Mouse (Mus musculus): ENCODE data around the gene Zpbp. TPM values are rescaled to one million over a fixed set of nuclear protein-coding genes. Genes with fewer than 3 reads are reported as not detected.
A peak's percentile ranks its signal among the peaks of the same experiment; 100 is the strongest.

Zpbp gene
- total RNA-seq (2021): under 1 TPM; 0.29 to 0.47 TPM
- long read RNA-seq, experiment 1, partial matches to known transcripts: 0 of 2 reads
- long read RNA-seq, experiment 1, other reads (novel, unspliced or antisense): 2 of 2 reads
- long read RNA-seq, experiment 2, full-length matches to known transcripts: 1 of 2 reads
- long read RNA-seq, experiment 2, partial matches to known transcripts: 0 of 2 reads
- long read RNA-seq, experiment 2, other reads (novel, unspliced or antisense): 1 of 2 reads

DNA sequence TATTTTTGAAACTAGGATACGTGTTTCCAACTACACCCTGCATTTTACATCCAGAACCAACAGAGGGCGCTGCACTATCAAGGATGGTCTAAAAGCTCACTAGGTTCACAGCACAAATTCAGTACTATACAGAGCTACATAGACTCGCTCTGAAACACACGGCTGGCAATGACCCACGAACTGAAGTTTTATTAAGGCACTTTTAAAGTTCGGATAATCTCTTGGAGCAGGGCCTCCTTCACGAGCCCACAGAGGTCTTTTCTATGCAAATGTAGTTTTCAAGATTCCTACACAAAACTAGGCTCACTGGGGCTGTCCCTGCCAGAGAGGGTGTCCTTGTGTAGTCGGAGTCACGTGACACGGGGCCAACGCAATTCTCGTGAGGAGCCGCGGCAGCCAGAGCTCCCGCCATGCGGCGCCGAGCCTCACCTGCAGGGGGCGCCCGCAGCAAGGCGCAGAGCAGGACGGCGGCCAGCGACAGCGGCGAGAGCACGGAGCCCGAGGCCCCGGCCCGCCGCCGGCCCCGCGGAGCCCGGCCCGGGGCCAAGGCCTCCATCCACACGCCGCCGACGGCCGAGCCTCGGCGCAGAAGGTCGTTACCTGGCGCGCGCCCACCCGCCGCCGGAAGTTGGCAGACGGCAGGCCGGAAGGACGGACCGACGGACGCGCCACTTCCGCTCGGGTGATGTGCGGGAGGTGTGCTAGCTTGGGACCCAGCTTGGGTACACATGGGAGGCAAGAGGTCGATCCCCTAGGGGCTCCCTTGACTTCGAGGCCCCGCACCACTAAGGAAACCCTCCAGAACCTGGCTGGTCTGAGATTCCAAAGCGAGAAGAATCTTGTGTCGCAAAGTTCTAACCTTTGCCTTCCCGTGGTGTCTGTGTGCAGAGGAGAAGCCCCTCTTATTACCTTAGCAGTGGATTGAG is at the start of gene Zpbp, which contains the start of gene Spata48:
Gene Zpbp, minus strand, starts transcription at position 774 of the 926 bp plus-strand sequence.
Gene Spata48, plus strand, starts transcription at position 460 of the 926 bp plus-strand sequence.
- peak; percentile 75 to 92 for DNase-seq (ENCODE audit: low spot score in 2 of 2)

DNA sequence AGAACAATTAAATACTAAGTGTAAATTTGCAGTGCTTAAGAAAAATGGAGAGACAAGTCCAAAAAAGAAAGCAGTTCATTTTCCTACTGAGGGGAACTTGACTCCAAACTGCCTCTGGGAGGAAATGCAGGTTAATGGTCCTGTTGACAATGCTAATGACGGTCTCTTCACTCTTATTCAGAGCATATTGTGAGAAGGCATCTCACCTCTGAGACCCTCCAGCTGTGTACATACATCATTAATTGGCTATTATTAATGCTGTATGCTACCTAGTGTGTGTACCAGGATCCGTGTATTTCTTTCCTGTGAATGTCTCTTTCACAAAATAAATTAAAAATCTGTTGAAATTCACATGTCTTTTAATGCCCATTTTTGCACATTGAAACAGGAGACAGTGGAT is 47.2 kb upstream of the Zpbp start:
- DNase-seq (ENCODE audit: low spot score in 2 of 2): no peak

DNA sequence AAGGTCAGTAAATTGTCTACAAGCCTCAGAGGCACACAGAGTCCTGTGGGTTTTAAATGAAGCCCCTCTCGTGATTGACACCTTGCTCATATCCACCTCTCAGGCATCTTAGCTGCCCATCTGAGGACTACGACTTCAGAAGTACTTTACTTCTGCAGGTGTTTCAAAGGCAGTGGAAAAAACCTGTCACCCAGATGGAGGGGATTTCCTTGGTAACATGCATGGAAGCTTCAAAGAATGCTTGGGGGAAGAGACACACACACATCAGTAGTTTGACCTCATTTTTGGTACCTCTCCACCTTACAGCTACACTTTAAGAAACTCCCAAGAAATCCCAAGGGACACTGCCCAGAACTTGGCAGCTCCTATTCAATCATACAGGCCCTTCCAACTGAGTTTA is 44.0 kb upstream of the Zpbp start:
- no peak for DNase-seq (ENCODE audit: low spot score in 2 of 2)

DNA sequence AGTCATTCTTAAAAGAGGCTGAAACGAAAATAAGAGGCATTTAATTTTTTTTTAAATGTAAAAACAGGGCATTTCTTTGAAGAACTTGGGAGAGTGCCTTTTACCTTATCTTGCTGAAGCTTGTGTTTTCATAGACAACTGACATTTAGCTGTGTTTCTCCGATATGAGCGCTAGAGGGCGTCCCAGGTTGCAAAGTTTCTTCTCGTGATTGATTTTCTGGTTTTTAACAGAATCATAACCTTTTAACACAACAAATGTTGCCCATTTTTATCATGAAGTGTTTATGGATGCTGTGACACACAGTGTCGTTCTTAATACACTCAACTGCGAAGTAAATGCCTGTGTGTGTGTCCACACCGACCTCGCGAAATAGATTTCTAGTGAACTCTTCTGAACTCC is 37.7 kb upstream of the Zpbp start:
- no peak for DNase-seq (ENCODE audit: low spot score in 2 of 2)

DNA sequence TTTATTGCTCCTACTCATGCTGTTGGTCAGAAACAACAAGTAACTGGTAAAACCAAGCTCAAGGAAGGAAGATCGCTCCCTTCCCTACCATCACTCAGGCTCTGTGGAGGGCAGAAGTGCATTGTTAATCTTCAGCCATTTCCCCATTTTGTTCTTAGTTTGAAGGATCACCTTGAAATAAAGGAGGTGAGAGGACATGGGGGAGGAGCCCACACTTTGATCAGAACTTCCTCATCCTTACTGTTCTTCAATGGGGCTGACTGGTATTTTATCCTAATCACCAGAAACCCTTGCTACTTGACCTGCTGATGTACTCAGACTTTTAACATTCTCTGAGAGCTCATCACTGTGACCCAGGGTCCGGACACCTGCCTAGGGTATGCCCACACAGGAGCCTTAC is 33.5 kb upstream of the Zpbp start:
- no peak for DNase-seq (ENCODE audit: low spot score in 2 of 2)

DNA sequence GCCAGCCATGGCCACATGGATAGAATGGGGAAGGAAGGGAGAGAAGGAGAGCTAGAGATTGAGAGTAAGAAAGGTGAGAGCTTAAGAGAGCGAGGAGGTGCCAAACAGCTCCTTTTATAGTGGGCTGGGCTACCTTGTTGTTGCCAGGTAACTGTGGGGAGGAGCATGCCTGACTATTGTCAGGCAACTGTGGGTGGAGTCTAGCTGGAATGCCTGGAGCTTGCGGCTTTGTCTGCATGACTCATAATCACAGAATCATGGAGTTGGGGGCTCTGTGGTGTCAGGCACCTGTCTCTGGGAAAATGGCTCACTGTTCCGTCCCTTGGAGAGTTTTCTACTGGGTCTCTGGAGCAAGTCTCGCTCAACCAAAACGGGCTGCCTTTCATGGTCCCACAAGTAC is 29.8 kb upstream of the Zpbp start:
- no peak for DNase-seq (ENCODE audit: low spot score in 2 of 2)

DNA sequence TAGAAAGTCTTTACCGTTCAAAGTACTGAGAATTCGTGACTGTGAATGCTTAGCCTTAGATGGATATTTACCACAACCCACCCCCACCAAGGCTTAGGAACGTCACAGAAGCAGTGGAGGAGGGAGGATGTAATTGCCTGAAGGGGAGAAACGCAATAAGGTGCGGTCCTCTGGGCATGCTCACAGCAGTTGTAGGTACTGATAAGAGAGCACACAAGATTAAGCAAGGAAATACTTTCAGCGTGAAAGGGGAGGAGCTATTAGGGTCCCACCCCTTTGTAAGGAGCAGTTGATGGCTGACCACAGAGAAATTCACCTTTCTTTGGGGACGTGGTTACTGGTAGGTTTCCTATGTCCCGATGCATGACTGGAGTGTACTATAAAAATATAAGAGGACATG is 22.2 kb upstream of the Zpbp start:
- DNase-seq (ENCODE audit: low spot score in 2 of 2): no peak

DNA sequence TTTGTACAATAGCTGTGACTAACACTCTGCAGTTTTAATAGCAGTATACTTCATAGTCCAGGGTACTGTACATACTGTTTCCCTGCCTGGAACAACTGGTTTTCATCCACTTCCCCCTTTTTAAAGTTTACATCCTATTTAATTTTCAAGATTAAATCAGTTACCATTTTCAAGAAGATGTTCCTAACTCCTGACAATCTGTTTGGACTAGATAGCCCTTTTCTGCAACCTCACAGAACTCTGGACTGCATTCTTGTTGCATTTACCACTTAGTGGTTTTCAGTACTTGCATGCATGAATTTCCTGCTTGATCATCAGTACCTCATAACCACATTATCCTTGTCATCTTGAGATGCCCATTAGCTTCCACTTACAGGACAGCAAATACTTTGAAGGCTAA is 6.7 kb upstream of the Zpbp start:
- DNase-seq (ENCODE audit: low spot score in 2 of 2): no peak

DNA sequence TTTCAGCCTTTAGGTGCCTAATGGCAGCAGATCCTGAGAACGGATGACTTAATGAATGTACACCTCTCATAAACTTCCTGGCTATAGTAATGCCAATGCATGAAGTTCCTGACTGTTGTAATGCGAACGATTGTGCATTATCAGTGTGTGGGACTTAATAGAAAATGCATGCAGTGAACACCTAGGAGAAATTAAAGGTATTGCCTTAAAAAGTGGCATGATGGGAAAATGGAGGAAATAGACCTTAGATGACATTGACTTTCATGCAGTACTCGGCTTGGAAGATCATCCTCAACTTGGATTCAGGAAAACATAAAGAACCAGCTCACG is 318 bp upstream of the Zpbp start:
- no peak for DNase-seq (ENCODE audit: low spot score in 2 of 2)

DNA sequence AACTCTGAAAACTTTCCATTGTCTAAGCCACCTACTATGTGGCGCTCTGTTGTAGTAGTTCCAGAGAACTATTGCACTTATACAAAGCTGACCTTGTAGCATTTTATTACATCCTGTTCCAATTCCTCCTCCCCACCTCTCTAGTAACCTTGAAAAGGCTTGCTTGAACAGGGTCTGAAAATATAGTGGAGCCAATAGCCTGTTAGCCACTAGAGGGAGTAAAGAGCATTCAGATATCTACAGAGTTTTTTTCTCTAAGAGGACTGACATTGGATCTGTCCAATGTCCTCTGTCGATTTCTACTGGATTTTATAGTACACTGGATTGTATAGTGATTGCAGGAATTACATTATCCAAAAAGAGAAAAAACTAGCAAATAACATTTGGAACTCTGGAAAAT is 7.2 kb downstream of the Zpbp start:
- DNase-seq (ENCODE audit: low spot score in 2 of 2): no peak

DNA sequence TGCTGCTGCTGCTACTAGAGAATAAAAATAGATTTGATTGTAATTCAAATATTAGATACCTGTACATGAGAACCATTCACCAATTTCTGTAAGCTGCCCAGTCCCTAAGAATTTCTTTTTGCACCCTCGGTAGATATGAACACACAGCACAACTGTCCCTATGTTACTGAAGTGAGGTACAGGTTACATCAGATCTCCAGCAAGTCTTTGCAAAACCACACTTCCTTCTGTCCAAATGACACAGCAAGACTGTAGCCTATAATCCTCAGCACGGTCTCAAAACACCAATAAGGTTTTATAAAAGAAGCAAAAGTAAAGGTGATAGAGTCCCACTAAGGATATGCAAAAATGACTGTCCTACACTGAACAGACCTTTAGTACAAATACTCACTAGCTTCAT is 44.9 kb downstream of the Zpbp start:
- no peak for DNase-seq (ENCODE audit: low spot score in 2 of 2)

DNA sequence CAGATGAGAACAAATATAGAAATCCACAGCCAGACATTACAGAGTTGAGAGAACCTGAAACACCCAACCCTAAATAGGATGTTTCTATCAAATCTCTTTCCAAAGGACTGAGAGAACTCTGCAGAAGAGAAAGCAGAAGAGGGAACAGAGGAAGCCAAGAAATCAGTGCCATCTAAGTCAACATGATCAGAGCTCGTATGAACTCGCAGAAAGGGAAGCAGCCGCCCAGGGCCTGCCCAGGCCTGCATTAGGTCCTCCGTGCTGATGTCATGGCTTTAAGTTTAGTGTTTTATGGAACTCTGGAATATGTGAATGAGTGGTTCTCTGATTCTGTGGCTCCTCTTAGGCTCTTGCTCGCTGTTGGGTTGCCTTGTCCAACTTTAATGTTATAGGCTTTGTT is 48.0 kb downstream of the Zpbp start:
- no peak for DNase-seq (ENCODE audit: low spot score in 2 of 2)

DNA sequence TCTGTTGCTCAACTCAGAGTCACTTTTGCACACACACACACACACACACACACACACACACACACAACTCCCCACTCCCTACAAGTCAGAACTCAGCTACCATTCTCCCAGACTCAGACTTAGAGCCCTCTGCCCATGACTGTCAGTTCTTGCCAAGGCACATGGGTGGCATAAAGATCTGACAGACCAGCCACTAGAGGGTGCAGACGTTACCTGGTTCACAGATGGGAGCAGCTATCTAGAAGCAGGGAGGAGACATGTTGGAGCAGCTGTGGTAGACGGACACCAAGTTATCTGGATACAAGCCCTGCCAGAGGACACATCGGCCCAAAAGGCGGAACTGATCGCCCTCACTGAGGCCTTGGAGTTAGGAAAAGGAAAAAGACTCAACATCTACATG is 67.5 kb downstream of the Zpbp start:
- no peak for DNase-seq (ENCODE audit: low spot score in 2 of 2)

DNA sequence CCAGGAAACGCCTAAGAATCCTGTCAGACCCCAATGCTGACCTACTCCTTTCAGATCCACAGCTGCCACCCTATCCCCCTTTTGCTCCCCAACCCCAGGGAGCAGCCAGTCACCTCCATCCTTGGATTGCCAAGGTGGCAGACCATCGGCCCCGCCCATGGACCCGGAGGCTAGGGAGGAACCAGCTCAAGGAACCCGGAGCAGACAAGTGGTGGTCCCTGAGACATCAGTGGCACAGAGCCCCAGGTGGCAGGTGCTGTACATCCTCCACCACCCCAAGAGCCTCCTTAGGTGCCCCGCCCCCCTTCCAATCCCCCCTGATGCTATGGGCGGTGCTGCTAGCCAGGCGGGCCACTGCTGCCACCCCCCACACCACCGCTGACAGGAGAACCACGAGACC is 69.0 kb downstream of the Zpbp start:
- DNase-seq (ENCODE audit: low spot score in 2 of 2): no peak

DNA sequence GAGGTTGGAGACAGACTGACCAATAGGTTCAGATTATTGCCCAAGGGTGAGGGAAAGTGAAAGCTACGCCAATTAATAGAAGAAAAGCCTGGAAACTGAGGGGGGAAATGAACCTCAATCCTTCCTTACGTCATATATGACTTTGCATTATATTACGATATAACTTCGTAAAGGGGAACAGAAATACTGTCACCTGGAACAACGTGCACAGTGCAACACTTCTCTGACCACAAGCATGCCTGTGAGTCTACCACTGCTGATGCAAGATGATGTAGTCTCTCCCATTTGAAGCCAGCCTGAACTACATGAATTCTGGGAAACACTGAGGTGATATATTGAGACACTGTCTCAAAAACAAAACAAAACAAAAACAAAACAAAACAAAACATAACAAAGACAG is 90.9 kb downstream of the Zpbp start:
- no peak for DNase-seq (ENCODE audit: low spot score in 2 of 2)

DNA sequence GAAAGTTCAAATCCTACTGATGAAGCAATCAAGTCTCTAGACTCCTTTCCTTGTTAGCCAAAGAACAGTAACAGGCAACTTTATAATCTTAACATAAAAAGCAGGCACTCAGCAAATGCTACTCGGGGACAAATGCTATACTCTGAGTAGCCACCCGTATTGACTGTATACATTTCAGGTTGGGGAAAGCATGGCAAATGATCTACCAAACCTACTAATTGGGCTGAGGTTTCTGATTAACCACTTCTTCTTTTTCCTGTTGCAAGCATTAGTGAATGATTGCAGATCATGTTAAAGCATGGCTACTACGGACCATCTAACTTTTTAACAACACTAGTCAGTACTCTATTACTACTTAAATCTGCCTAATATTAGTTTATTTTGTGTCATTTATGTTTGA is 178.7 kb downstream of the Zpbp start:
- no peak for DNase-seq (ENCODE audit: low spot score in 2 of 2)

DNA sequence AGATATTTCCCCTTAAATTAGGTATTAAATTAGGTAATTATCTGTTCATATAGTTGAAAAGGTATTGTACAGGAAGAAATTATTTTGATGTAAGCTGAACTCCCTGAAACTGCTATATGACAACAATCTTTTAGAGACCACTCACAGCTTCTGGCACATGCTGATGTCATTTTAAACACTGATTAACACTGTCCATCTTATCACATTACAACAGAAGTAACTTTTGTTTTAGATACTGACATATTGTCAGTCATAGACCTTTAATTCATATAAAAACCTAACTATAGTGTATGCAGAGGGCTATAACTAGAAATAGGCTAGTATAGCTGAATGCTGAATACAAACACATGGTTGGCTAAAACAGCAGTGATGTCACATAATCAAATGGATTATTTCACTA is 182.1 kb downstream of the Zpbp start:
- DNase-seq (ENCODE audit: low spot score in 2 of 2): no peak

DNA sequence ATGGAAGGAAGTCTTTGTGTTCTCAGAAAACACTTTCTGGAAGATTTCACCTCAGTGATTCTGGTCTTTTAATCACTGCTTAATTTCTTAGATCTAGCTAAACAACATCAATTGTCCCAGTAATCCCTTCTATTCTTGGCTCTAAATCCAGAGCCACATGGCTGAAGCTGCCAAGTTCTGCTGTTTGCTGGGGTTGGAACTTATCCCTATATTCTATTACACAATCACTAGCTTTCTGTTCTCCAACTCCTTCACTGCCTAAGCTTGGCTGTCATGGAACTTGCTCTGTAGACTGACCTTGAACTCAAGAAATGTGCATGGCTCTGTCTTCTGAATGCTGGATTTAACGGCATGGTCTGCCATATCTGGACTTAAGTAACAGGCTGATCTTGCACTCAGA is 204.9 kb downstream of the Zpbp start:
- no peak for DNase-seq (ENCODE audit: low spot score in 2 of 2)

DNA sequence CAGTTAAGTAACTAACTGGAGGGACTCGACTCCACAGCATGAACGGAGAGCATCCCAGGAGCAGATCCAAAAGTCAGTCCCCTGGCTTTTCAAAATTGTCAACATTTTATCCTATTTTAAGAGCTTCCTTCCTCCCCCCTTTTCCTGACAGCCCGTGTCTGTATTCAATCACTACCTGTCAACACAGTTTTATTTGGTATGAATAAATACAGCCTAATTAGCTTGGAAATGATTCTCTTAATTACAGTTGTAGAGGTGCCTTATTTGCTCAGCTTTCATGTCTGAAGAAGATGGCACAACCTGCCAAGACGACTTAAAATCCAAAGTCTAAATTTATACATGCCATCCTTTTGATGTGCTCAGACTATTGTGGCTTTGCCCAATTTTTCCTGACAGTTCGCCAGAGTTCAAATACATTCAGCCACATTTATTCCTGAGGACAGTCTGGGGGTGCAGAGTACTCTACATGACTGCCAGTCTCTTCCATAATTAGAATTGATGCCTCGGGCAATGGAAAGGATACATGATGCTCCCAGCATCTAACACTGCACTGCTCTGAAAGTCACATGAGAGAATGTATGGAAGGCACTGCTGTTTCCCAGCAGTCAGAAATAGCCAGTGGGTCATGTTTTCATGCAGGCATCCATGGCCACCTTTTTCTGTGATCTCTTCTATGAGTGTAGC is 219.4 kb downstream of the Zpbp start:
- no peak for DNase-seq (ENCODE audit: low spot score in 2 of 2)

DNA sequence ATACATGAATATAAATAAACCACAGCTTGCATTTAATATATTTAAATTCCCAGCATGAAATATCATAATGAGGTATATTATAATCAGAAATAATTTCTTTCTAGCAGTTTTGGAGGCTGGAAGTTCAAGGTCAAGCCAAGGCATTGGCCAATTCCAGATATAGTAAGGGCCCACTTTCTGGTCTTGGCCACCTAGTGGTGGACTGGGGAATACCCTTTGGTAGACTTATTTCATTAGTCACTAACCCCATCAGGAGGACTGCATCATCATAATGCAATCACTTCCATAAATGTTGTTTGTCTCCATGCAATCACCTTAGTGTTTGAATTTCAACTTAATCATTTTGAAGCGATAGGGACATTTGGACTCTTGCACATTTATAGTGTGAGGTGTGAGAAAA is 222.9 kb downstream of the Zpbp start:
- no peak for DNase-seq (ENCODE audit: low spot score in 2 of 2)
